Mouse (Mus musculus): ENCODE measurements around the gene Samd4.
"Not testable (repeated sequence)": the region's sequence is repeated elsewhere in the genome, so short reads cannot be mapped to it uniquely, and the experiment has no call there.

Gene Samd4

DNA sequence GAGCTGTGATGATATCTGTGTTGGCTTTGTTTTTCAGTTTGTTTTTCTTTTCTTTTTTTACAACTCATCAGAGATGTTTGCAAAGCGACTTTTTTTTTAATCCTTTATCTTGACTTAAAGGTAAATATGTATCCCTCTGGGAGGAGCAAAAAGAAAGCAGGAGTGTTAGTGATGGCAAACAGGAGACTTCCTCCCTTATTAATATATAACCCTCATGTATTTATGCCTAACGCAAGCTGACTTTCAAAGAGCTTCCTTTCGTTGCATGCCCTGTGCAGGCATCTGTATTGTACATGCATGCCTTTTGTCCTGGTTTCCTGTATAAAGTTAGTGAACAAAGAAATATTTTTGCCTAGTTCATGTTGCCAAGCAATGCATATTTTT, 222.5 kb downstream of the Samd4 start:
- DNase-seq (ENCODE audit: low spot score in 2 of 2) = no peak

DNA sequence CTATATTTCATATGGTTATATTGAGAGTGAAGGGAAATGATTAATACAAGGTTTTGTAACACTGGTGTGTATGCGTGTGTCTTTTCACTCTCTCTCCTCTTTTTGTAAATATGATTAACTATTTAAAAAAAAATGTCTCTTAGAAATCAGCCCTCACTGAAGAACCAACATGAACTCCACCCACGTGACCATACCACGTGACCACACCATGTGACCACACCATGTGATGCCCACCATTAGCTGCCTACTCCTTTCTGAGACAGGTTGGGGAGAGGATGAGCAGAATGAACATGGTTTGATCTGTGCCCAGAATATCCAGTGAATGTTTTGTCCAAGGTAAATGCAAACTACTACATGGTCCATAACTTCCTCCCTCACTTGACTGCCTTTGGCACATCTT, 223.1 kb downstream of the Samd4 start:
- no peak for DNase-seq (ENCODE audit: low spot score in 2 of 2)

- DNase-seq (ENCODE audit: low spot score in 2 of 2) = no peak
Measured at GRCm38 (mm10) chr14:47107461-47107860, 224.8 kb downstream of the Samd4 start.

DNA sequence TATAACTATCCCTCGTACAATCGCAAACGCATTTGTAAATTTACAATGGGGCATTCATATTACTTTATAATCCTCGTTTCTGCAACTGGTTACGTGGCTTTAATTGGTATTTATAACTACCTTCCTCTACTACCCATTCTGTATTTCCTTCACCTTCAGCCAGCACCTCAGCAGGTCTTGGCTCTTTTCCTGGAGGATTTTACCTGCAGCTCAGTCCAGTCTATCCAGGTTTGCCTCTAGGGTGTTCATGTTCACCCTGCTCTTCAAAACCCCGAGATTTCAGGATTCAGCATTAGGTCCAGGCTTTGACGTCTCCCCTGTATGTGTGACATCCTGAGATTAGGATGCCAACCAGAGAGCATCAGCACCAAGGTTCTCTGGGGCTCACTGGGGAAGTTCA, 227.7 kb downstream of the Samd4 start:
- DNase-seq (ENCODE audit: low spot score in 2 of 2) = not testable (repeated sequence)

DNA sequence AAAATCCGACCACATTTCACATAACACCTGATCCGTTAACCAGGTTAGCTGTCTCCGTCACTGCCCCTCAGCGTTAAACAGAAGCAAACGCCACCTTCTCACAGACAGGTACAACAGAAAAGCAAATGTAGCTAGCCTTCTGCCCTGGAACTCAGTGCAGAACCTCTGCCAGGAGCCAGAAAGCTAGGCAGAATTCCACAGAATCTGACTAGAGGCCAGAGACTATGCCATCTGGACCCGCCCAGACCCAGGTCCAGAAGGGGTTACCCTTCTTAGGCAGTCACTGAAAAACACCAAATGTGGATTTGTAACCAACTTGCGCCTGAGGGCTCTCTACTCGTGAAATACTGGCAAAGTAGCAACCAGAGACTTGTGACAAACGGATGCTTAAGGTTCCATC, 228.7 kb downstream of the Samd4 start:
- no peak for DNase-seq (ENCODE audit: low spot score in 2 of 2)

DNA sequence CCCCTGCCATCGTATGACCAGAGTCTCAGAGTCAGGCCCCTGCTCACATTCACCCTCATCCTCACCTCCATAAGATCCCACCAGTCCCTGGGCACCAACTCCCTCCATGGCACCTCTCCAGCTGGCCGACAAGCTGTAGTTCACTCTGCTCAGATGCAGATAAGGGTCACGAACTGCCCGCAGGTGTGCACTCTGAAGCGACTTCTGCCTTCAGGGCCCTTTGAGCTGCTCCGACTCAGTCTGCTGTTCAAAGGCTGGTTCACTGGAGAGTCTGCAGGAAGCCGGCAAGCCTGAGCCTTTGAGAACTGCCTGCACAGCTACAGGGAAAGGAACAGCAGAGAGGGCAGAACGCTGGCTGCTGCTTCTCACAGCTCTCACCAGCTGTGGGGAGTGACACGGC, 232.5 kb downstream of the Samd4 start:
- no peak for DNase-seq (ENCODE audit: low spot score in 2 of 2)

DNA sequence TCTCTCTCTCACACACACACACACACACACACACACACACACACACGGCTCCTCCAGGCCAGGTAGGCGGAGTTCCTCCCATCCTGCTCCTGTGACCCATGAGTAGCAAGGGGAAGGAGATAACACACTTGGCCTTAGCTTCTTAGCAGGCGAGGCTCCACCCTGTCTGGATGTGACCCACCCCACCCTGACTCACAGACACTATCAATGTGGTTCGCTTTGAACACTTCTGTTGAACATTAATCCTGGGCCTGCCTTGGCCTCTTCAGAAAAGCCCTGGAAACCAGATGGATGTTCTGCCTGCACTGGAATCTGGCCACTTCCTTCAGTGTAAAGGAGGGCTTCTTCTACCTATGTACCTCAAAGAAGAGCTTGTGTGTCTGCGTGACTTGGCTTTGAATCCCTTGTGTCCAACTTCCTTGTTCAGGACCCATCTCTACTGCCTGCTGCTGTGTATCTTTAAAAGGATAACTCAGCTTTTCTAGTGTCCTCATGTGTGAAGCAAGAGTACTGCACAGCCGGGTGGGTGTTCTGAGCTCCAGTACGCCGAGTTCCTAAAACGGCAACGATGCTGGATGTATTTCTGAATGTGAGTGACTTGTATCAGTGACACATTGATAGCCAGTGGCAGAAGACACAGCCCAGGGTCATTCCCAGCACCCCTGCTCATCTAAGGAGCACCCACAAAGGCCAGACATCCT, 233.6 kb downstream of the Samd4 start:
- no peak for DNase-seq (ENCODE audit: low spot score in 2 of 2)

DNA sequence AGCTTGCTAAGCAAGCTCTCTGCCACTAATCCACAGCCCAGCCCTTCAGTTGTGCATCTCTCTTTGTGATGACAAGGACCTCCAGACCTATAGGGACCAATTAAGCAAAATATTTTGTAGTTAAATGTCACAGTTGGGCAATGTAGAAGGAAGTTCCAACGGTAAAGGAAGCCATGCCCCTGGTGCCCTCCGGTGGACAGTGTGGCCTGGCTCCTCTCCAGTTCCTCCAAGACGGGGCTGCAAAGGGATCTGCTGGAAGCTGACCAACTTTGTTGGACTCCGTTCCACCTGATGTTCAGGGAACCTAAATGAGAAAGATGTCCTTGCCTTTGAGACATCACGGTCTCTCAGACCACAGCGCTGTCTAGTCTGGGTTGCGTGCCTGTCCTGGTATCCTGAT, 234.9 kb downstream of the Samd4 start:
- DNase-seq (ENCODE audit: low spot score in 2 of 2) = no peak

- DNase-seq (ENCODE audit: low spot score in 2 of 2) = no peak
Measured at GRCm38 (mm10) chr14:47127987-47128386, 245.3 kb downstream of the Samd4 start.

- no peak for DNase-seq (ENCODE audit: low spot score in 2 of 2)
Measured at GRCm38 (mm10) chr14:47133948-47134347, 251.3 kb downstream of the Samd4 start.

GRCm38 (mm10) chr14:47136637-47137036, 254.0 kb downstream of the Samd4 start:
- no peak for DNase-seq (ENCODE audit: low spot score in 2 of 2)

DNA sequence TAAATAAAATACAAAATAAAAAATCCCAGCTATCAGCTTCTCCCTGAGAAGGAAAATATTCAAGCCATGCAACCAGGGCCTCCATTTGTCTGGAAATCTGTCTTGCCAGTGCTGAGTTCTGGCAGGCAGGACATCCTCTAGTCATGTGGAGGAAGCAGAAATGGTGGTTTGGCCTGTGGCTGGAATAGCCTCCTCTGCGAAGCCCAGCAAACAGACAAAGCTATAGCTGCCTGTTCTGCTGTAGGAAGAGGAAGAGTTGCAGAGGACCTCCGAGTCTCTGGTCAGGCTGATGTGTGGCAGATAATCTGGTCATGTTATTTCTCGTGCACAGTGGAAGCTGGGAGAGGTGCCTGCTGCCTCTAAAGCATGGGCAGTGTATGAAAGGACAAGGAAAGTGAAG, 256.2 kb downstream of the Samd4 start:
- DNase-seq (ENCODE audit: low spot score in 2 of 2) = no peak

GRCm38 (mm10) chr14:47144326-47144725, 261.7 kb downstream of the Samd4 start:
- DNase-seq (ENCODE audit: low spot score in 2 of 2) = no peak

- DNase-seq (ENCODE audit: low spot score in 2 of 2) = no peak
Measured at GRCm38 (mm10) chr14:47151306-47151705, 268.7 kb downstream of the Samd4 start.

GRCm38 (mm10) chr14:47154303-47154702, 271.6 kb downstream of the Samd4 start:
- no peak for DNase-seq (ENCODE audit: low spot score in 2 of 2)
